Mouse (Mus musculus): ENCODE measurements around the gene Pdgfd. TPM values are rescaled to one million over a fixed set of nuclear protein-coding genes. Genes with fewer than 3 reads are reported as not detected.

The Pdgfd gene
- total and polyA plus RNA-seq, 3 experiments: not detected

DNA sequence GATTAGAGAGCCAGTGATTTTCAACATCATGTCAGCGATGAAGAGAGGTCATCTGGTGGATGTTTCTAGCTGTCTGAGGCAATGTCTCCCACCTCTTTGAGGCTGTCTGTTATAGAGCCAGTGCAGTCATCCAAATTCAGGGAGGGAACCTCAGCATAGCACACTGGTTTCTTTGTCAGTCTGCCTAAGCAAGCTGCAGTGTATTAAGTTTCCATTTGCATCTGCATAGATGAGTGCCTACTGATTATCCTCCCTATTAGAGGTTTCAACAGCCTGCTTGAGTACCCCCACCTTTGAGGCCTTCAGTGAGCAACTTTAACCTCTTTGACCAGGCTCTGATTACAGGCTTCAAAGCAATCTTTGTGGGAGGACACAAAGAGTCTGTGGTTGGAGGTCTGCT lies 118.4 kb downstream of the Pdgfd start:
- in situ Hi-C loops (cut with MboI; ENCODE audit: low pct_ligation_motif_present, low pct_unique_long_range_greater_than_20kb, low sequenced_read_pairs): no loop called here
- Histone ChIP-seq H3K9me3 (replicated peaks; ENCODE audit: low read length) (no peaks in the 10 kb centered on the region), H3K4me1 (ENCODE audit: control insufficient read depth in 1 of 2, insufficient read depth in 2 of 2) (no peaks in the 10 kb centered on the region), H3K27me3 (replicated peaks) (no peaks in the 10 kb centered on the region), H3K9ac (ENCODE audit: insufficient read depth, low read depth) (no peak overlapping the region), H3K36me3 (replicated peaks in 1 of 2; ENCODE audit: control insufficient read depth in 1 of 2, insufficient read depth in 1 of 2, low read length in 1 of 2) (no peaks in the 10 kb centered on the region), H3K79me2 (replicated peaks; ENCODE audit: control insufficient read depth, extremely low read depth, insufficient read depth, poor library complexity, severe bottlenecking) (no peaks in the 10 kb centered on the region), H3K4me3 (replicated peaks in 1 of 3; ENCODE audit: low read depth in 2 of 3, low read length in 2 of 3, poor library complexity in 1 of 3) (no peak overlapping the region), H3K27ac (ENCODE audit: insufficient read depth, low read depth) (no peak overlapping the region), H3K4me2 (ENCODE audit: insufficient read depth, low read depth, poor library complexity, severe bottlenecking) (no peak overlapping the region)
- no peak for DNase-seq (ENCODE audit: extremely low read depth)
- no peak for TF ChIP-seq IRF4 (IDR thresholded peaks at IDR 0.05; ENCODE audit: low read depth, low read length)
- no peak for TF ChIP-seq PAX5 (IDR thresholded peaks at IDR 0.05; ENCODE audit: low read length)
- TF ChIP-seq KAT2A (IDR thresholded peaks at IDR 0.05; ENCODE audit: insufficient replicate concordance, low read length): no peak
- TF ChIP-seq ELF1 (IDR thresholded peaks at IDR 0.05; ENCODE audit: low read depth, low read length): no peak
- dilution Hi-C loops (cut with MboI; ENCODE audit: extremely low pct_ligation_motif_present, extremely low pct_unique_long_range_greater_than_20kb, low sequenced_read_pairs): no loop called here

DNA sequence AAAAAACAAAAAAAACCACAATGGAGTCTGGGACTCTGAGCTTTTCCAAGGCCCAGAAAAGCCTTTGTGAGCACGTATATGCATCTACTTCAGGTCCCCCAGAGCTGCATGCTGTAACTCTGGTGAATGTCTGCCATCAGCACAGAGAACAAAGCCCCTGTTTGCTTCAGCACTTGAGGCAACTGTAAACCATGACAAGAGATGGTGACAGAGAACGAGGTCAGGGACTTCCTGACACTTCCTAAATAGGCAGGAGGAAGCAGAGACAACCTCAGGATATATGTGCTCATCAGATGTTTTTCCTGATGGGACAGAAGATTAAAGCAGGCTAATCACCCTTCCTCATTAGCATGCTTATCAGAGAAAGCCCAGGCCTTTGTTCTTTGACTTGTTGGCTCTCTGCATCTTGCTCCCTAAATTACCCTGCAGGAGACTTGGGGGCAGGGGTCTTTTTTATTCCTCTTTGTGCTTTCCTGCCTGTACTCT lies 120.9 kb downstream of the Pdgfd start:
- Histone ChIP-seq H3K27me3 (replicated peaks) (no peaks in the 10 kb centered on the region), H3K4me3 (replicated peaks in 1 of 3; ENCODE audit: low read depth in 2 of 3, low read length in 2 of 3, poor library complexity in 1 of 3) (no peak overlapping the region), H3K9ac (ENCODE audit: insufficient read depth, low read depth) (no peak overlapping the region), H3K4me1 (ENCODE audit: control insufficient read depth in 1 of 2, insufficient read depth in 2 of 2) (no peaks in the 10 kb centered on the region), H3K4me2 (ENCODE audit: insufficient read depth, low read depth, poor library complexity, severe bottlenecking) (no peak overlapping the region), H3K36me3 (replicated peaks in 1 of 2; ENCODE audit: control insufficient read depth in 1 of 2, insufficient read depth in 1 of 2, low read length in 1 of 2) (no peaks in the 10 kb centered on the region), H3K9me3 (replicated peaks; ENCODE audit: low read length) (no peaks in the 10 kb centered on the region), H3K27ac (ENCODE audit: insufficient read depth, low read depth) (no peak overlapping the region), H3K79me2 (replicated peaks; ENCODE audit: control insufficient read depth, extremely low read depth, insufficient read depth, poor library complexity, severe bottlenecking) (no peaks in the 10 kb centered on the region)
- no peak for DNase-seq (ENCODE audit: extremely low read depth)
- dilution Hi-C loops (cut with MboI; ENCODE audit: extremely low pct_ligation_motif_present, extremely low pct_unique_long_range_greater_than_20kb, low sequenced_read_pairs): no loop called here
- in situ Hi-C loops (cut with MboI; ENCODE audit: low pct_ligation_motif_present, low pct_unique_long_range_greater_than_20kb, low sequenced_read_pairs): no loop called here
- TF ChIP-seq MAZ (IDR thresholded peaks at IDR 0.05; ENCODE audit: low read depth, low read length) (no peak), JUND (conservative IDR thresholded peaks at IDR 0.05; ENCODE audit: low read depth, low read length) (no peak), NELFE (IDR thresholded peaks at IDR 0.05; ENCODE audit: low read depth, low read length) (no peak), CHD2 (IDR thresholded peaks at IDR 0.05; ENCODE audit: low read length) (no peak), UBTF (IDR thresholded peaks at IDR 0.05; ENCODE audit: low read depth, low read length) (no peak), ETS1 (conservative IDR thresholded peaks at IDR 0.05; ENCODE audit: low read depth, low read length) (no peak), ZMIZ1 (IDR thresholded peaks at IDR 0.05; ENCODE audit: low read depth, low read length) (no peak), CHD1 (IDR thresholded peaks at IDR 0.05; ENCODE audit: low read depth, low read length) (no peak), RAD21 (IDR thresholded peaks at IDR 0.05; ENCODE audit: low read depth, low read length) (no peak), SIN3A (IDR thresholded peaks at IDR 0.05; ENCODE audit: low read length) (no peak), MEF2A (IDR thresholded peaks at IDR 0.05; ENCODE audit: borderline replicate concordance, low read depth, low read length) (no peak), E2F4 (IDR thresholded peaks at IDR 0.05; ENCODE audit: insufficient replicate concordance, low read depth, low read length) (no peak), PAX5 (IDR thresholded peaks at IDR 0.05; ENCODE audit: low read length) (no peak)
